Mouse (Mus musculus): Measurements from ENCODE around the gene Ppfia1.

Ppfia1 gene

GRCm38 (mm10) chr7:144432920-144433319, 120.6 kb downstream of the Ppfia1 start:
- no peak for DNase-seq (ENCODE audit: low read depth, low spot score)

- no peak for DNase-seq (ENCODE audit: low read depth, low spot score)
Measured at GRCm38 (mm10) chr7:144427460-144427859, 126.1 kb downstream of the Ppfia1 start.

Data from mesoderm, embryonic 11.5 days (tissue).